Mouse (Mus musculus) myocyte (in vitro differentiated cells): Measurements from ENCODE around the gene Glmn.

Source experiments
- CEBPB ChIP-seq: IDR thresholded peaks from 2 replicates; pipeline ENCODE4 v1.6.1; 2011; ENCODE audit warnings: mild to moderate bottlenecking, moderate library complexity; ENCODE audit not compliant: poor library complexity, insufficient read depth, severe bottlenecking
- E2F4 ChIP-seq: IDR thresholded peaks from one replicate; pipeline ENCODE4 v1.6.1; 2011; ENCODE audit warnings: mild to moderate bottlenecking, control low read depth, moderate library complexity; ENCODE audit not compliant: insufficient read depth
- MAX ChIP-seq: IDR thresholded peaks from one replicate; pipeline ENCODE4 v1.6.1; 2011; ENCODE audit warnings: low read depth, mild to moderate bottlenecking, control low read depth
- MYOD1 ChIP-seq, 3 experiments: IDR thresholded peaks; one replicate each; pipeline ENCODE4 v1.6.1; 2011; ENCODE audit warnings: control low read depth in 2 of 3, low read depth in 2 of 3, mild to moderate bottlenecking in 2 of 3, moderate library complexity in 1 of 3; ENCODE audit not compliant: insufficient read length in 2 of 3, control insufficient read depth in 1 of 3
- MYOG ChIP-seq, 3 experiments: IDR thresholded peaks; one replicate each; pipeline ENCODE4 v1.6.1; 2011; ENCODE audit warnings: control low read depth in 2 of 3, low read depth in 2 of 3, mild to moderate bottlenecking in 2 of 3; ENCODE audit not compliant: insufficient read length in 2 of 3, control insufficient read depth in 1 of 3, insufficient read depth in 1 of 3
- POLR2A ChIP-seq: IDR thresholded peaks from one replicate; pipeline ENCODE4 v1.6.1; 2011; ENCODE audit warnings: low read depth, mild to moderate bottlenecking, control low read depth, moderate library complexity; ENCODE audit not compliant: insufficient read length
- POLR2AphosphoS2 ChIP-seq: IDR thresholded peaks from one replicate; pipeline ENCODE4 v1.6.1; 2011; ENCODE audit warnings: low read depth, control low read depth; ENCODE audit not compliant: insufficient read length
- REST ChIP-seq: IDR thresholded peaks from one replicate; pipeline ENCODE4 v1.6.1; 2011; ENCODE audit warnings: mild to moderate bottlenecking, control low read depth, moderate library complexity; ENCODE audit not compliant: insufficient read depth, insufficient read length
- SRF ChIP-seq: IDR thresholded peaks from one replicate; pipeline ENCODE4 v1.6.1; 2011; ENCODE audit warnings: low read depth; ENCODE audit not compliant: control insufficient read depth, insufficient read length
- TCF12 ChIP-seq: IDR thresholded peaks from one replicate; pipeline ENCODE4 v1.6.1; 2011; ENCODE audit warnings: mild to moderate bottlenecking, control low read depth; ENCODE audit not compliant: poor library complexity, insufficient read depth, severe bottlenecking
- TCF3 ChIP-seq: IDR thresholded peaks from one replicate; pipeline ENCODE4 v1.6.1; 2011; ENCODE audit warnings: low read depth, control low read depth; ENCODE audit not compliant: insufficient read length
- USF1 ChIP-seq: IDR thresholded peaks from one replicate; pipeline ENCODE4 v1.6.1; 2011; ENCODE audit warnings: low read depth, mild to moderate bottlenecking, control low read depth, moderate library complexity

- TF ChIP-seq POLR2AphosphoS2: no peak
- TF ChIP-seq POLR2A: no peak
- no peak for TF ChIP-seq E2F4
- TF ChIP-seq MYOG (IDR thresholded peaks at IDR 0.05; ENCODE audit: control insufficient read depth in 1 of 3, insufficient read depth in 1 of 3, insufficient read length in 2 of 3, low read depth in 2 of 3): no peak
- TF ChIP-seq CEBPB: no peak
- TF ChIP-seq USF1: no peak
- no peak for TF ChIP-seq TCF3
- no peak for TF ChIP-seq MAX
- TF ChIP-seq TCF12: no peak
- no peak for TF ChIP-seq REST
- no peak for TF ChIP-seq MYOD1 (IDR thresholded peaks at IDR 0.05; ENCODE audit: control insufficient read depth in 1 of 3, insufficient read length in 2 of 3, low read depth in 2 of 3)
- TF ChIP-seq SRF: no peak
These were observed 76.3 kb downstream of the Glmn start for GRCm38 (mm10) chr5:107521386-107521785.
